Mouse (Mus musculus) adrenal gland, postnatal 10 days (tissue): ENCODE results near the gene Slc10a4. TPM values are rescaled to one million over a fixed set of nuclear protein-coding genes. Genes with fewer than 3 reads are reported as not detected.
"Not testable (repeated sequence)": the region's sequence is repeated elsewhere in the genome, so short reads cannot be mapped to it uniquely, and the experiment has no call there.

Source experiments
- DNase-seq: peaks from one replicate; pipeline ENCODE4 v3.0.0; 2021; ENCODE audit warnings: mixed read lengths
- long read RNA-seq, 2 experiments: library from polyadenylated mRNA; stranded (forward); transcript quantifications; one replicate each; pipeline ENCODE4 v2.0.0; 2021
- total RNA-seq, 2 experiments: library from RNA; stranded (reverse); gene quantifications; 2 replicates each; pipeline ENCODE4 v1.2.3; 2021

The Slc10a4 gene
- total RNA-seq = 10 to 100 TPM; 11.1 to 14.8 TPM
- long read RNA-seq, experiment 1, transcript Slc10a4-201 (3 exons, 2,106 nt) = major isoform, 19 of 23 reads
- long read RNA-seq, experiment 1, partial matches to known transcripts = 2 of 23 reads
- long read RNA-seq, experiment 1, other reads (novel, unspliced or antisense) = 2 of 23 reads
- long read RNA-seq, experiment 2, transcript Slc10a4-201 (3 exons, 2,106 nt) = major isoform, 13 of 14 reads
- long read RNA-seq, experiment 2, partial matches to known transcripts = 0 of 14 reads
- long read RNA-seq, experiment 2, other reads (novel, unspliced or antisense) = 1 of 14 reads

DNA sequence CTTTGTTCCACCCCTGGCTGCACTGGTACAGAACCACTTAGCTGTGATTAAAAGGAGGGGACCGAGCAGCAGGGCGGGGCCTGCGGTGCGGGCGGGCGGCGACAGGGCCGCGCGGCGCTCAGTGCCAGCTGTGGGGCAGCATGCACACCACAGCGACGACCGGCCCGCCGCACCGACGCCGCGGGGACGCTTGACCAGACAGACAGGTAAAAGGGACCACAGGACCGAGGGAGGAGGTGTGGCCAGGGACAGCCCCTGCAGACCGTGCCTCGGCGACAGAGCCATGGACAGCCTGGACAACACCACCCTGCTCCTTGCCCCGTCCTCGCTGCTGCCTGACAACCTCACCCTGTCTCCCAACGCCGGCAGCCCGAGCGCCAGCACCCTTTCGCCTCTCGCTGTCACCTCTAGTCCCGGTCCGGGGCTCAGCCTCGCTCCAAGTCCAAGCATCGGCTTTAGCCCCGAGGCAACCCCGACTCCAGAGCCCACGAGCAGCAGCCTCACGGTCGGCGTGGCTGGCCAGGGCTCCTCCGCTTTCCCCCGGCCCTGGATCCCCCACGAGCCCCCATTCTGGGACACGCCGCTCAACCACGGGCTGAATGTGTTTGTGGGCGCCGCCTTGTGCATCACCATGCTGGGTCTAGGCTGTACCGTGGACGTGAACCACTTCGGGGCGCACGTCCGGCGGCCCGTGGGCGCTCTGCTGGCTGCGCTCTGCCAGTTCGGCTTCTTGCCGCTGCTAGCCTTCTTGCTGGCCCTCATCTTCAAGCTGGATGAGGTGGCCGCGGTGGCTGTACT is at the start of gene Slc10a4:
Slc10a4 (plus strand) TSS at position 100 of the 798 bp plus-strand sequence.
- DNase-seq = peak; percentile 56

DNA sequence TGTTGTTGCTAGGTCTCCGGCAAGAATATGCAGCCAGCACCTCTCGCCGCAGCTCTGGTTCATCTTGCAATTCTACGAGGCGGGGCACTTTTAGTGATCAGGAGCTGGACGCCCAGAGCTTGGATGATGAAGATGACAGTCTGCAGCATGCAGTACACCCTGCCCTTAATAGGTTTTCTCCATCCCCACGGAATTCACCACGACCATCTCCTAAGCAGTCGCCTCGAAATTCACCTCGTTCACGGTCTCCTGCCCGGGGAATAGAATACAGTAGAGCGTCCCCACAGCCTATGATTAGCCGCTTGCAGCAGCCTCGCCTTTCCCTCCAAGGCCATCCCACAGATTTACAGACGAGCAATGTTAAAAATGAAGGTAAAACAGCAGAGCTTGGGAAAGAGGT is 49.4 kb upstream of the Slc10a4 start:
- peak; percentile 14 for DNase-seq

- peak; percentile 0 for DNase-seq
Observed at GRCm38 (mm10) chr5:72960096-72960495, 46.6 kb upstream of the Slc10a4 start.

- DNase-seq = peak; percentile 0
Observed at GRCm38 (mm10) chr5:72965706-72966105, 41.0 kb upstream of the Slc10a4 start.

GRCm38 (mm10) chr5:72972435-72972834 is 34.2 kb upstream of the Slc10a4 start:
- no peak for DNase-seq

DNA sequence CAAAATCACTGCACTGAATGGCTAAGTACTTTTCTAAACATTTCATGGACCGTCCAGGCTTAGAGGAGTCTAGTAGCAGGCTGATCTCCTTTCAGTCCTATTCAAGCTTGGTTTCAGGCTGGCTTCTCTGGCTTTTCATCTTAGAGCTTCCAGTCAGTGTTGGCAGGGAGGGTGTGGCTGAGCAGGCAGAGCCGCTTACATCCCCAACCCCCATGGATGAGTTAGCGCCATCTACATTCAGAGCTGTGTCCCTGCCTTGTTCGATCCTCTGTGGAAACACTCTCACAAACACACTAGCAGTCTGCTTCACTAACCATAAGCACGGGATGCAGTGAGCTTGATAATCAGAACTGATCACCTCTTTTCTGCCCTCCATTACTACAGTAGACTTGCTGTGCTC is 33.7 kb upstream of the Slc10a4 start:
- no peak for DNase-seq

GRCm38 (mm10) chr5:72974602-72975001 is 32.1 kb upstream of the Slc10a4 start, which contains the start of gene Gm10135:
TSS of gene Gm10135 (minus strand) at chr5:72974702.
- DNase-seq = no peak

DNA sequence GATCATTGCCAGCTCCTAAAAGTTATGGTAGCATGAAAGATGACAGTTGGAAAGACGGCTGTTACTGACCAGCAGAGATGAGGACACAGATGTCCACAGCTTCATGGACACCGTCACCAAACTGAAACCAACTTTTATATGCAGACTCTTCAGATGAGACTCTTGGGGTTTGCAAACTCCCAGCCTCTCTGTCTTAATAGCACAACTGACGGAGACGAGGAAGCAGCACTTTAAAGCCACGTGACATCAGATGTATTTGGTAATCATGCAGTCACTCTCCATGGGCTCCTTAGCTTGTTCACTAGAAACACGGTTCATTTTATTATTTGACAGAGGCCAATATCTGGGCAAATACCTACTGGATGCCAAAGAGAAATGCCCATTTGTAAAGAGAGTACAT is 30.7 kb upstream of the Slc10a4 start:
- no peak for DNase-seq

DNA sequence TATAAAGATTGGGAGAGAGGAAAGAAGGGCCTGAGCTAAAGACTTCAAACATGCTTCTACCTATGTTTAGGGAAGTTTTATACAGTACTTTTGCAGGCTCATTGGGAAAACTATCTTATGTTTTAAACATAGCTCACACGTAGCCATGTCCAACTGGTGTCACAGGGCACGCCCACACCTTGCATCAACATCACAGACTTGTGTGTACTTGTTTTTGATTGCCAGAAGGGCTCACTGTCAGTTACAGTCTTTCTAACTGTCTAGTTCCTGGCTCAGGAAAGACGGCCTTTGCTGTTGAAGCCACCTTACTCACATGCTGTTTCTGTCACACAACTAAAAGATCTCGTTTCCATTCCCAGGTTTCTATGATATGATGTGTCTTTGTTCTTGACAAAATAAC is 30.1 kb upstream of the Slc10a4 start:
- no peak for DNase-seq

- DNase-seq = no peak
Observed at GRCm38 (mm10) chr5:72984091-72984490, 22.6 kb upstream of the Slc10a4 start.

GRCm38 (mm10) chr5:72987786-72988185 is 18.9 kb upstream of the Slc10a4 start:
- DNase-seq = no peak

GRCm38 (mm10) chr5:72989756-72990155 is 16.9 kb upstream of the Slc10a4 start:
- DNase-seq = no peak

GRCm38 (mm10) chr5:72992474-72992873 is 14.2 kb upstream of the Slc10a4 start:
- no peak for DNase-seq

DNA sequence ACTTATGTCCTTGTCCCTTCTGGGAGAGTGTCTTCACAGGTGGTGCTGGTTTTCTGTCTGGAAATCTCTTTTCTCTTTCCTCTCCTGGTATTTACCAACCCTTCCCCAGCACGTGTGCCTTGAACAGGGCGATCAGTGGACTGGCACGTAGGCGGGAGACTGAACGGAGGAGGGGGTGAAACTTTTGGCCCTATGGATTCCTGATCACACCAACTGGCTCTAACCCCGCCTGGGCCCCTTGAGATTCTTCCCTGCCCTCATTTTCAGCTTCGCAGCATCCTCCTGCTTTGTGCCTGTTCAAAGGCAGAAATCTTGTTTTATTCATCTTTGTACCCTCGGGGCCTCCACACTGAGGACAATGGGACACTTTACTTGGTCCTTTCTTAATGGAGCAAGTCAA is 12.3 kb upstream of the Slc10a4 start:
- no peak for DNase-seq

DNA sequence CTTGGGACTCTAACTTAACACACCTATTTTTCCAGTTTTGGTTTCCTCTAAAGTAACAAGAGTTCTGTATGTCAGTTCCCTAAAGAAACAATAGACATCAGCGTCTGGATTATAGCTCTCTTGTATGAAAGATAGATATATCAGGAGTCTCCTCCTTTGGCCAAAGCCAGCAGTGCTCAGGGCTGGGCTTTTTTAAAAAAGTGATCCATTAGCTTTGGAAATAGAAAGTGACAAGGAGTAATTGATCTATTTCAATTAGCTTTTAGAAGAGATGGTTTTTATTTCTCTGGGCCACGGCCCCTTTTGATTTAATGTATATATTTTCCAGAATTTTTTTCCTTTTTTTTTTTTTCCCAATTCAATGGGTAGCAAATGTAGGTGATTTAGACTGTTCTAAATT is 11.8 kb upstream of the Slc10a4 start:
- no peak for DNase-seq

- no peak for DNase-seq
Observed at GRCm38 (mm10) chr5:72995379-72995778, 11.3 kb upstream of the Slc10a4 start.

- not testable (repeated sequence) for DNase-seq
Observed at GRCm38 (mm10) chr5:72998546-72998945, 8.1 kb upstream of the Slc10a4 start.

DNA sequence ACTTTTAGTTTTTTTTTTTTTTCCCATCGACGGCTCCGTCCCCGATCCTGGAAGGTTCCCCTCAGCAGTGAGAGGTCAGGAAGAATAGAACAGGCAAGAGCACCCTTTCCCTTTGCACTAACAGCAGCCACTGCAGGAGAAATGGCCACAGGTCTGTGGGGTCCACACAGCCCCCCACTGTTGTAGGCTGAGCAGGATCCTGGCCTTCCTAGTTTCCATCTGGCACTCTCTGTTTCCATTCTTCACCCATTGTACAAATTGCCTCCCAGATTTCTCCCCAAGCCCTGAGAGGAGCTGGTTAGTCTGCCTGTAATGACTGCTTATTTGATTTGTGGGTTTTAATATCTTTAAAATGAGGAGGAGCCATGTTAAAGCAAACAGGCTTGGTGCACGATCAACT is 2.6 kb upstream of the Slc10a4 start:
- no peak for DNase-seq

DNA sequence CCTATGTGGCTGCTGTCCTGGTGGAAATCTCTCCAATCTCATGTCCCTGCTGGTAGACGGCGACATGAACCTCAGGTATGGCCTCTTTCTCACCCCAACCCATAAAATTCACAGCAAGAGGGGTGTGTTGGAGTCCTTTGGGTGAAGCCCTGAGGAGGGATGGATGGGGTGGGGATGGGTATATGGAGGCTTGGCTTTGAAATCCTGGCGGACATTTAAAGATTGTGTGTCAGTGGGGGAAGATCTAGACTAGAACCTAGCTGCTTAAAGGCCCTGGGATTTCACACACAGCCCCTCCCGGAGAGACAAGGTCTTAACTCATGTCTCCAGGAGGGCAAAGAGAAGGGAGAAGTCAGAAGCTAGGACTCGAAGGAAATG is 888 bp downstream of the Slc10a4 start:
- DNase-seq = no peak

- peak; percentile 27 for DNase-seq
Observed at GRCm38 (mm10) chr5:73008230-73008629, 1.5 kb downstream of the Slc10a4 start.

DNA sequence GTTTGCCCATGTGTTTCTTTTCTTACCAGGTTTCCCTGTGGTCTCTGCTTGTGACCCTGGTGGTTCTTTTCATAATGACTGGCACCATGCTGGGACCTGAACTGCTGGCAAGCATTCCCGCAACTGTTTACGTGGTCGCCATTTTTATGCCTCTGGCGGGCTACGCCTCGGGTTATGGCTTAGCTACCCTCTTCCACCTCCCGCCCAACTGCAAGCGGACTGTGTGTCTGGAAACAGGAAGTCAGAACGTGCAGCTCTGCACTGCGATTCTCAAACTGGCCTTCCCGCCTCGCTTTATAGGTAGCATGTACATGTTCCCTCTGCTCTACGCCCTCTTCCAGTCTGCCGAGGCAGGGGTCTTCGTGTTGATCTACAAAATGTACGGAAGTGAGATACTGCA is 5.1 kb downstream of the Slc10a4 start:
- DNase-seq = not testable (repeated sequence)

DNA sequence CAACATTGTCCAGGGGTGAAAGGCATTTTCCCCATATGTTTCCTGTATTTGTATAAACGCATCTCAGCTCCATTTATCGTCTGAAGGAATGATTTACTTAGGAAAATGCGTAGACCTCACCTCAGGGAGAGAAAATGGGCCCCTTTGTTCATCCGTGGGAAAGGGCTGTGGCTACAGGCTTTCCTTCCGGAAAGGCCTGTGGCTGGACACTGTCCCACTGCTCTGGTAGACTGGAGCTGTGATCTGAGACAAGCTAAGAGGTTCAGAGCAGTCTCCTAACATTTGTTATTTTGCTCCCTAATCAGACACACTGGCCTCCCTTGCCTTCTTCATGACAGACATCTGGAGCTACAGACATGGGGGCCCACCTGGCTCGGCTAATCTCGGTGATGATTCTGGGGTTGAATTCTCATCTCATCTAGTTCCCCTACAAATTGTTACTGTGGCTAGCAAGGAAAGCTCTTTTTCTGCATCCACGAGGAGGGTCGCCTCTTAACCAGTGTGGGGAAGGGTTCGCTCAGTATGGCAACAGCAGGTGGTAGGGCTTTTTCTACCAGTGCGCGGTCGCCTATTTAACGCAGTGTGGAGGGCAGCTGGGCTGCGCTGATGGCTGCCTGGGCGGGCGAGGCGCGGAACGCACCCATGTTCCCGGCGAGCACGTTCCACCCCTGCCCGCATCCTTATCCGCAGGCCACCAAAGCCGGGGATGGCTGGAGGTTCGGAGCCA is 6.4 kb downstream of the Slc10a4 start:
- not testable (repeated sequence) for DNase-seq
